Mouse (Mus musculus) T-cell, adult 2 months (primary cell): ENCODE data around the gene Pxmp4.
A peak's percentile ranks its signal among the peaks of the same experiment; 100 is the strongest.

Experiments
- DNase-seq: peaks from one replicate; pipeline ENCODE4 v3.0.0; 2022; ENCODE audit warnings: low spot score

Gene Pxmp4

GRCm38 (mm10) chr2:154613118-154614115 is 9.9 kb upstream of the Pxmp4 start, which contains the start of the genes Zfp341 and 4930519P11Rik:
Gene Zfp341 (plus strand): TSS chr2:154613297.
Gene 4930519P11Rik (minus strand): TSS chr2:154613437.
- peak; percentile 89 for DNase-seq

- no peak for DNase-seq
Measured at GRCm38 (mm10) chr2:154609050-154609767, 5.7 kb upstream of the Pxmp4 start.

- no peak for DNase-seq
Measured at GRCm38 (mm10) chr2:154606965-154607364, 3.5 kb upstream of the Pxmp4 start.

GRCm38 (mm10) chr2:154604156-154604555 is 648 bp upstream of the Pxmp4 start:
- DNase-seq, result peak; percentile 48

GRCm38 (mm10) chr2:154603007-154603637 is 386 bp downstream of the Pxmp4 start:
- no peak for DNase-seq

- no peak for DNase-seq
Measured at GRCm38 (mm10) chr2:154601324-154601723, 2.2 kb downstream of the Pxmp4 start.

GRCm38 (mm10) chr2:154600586-154600985 is 2.9 kb downstream of the Pxmp4 start:
- no peak for DNase-seq

- no peak for DNase-seq
Measured at GRCm38 (mm10) chr2:154597399-154597798, 6.1 kb downstream of the Pxmp4 start.

GRCm38 (mm10) chr2:154595775-154596174 is 7.7 kb downstream of the Pxmp4 start:
- DNase-seq, result no peak

- DNase-seq, result peak; percentile 47
Measured at GRCm38 (mm10) chr2:154593025-154593424, 10.5 kb downstream of the Pxmp4 start.

- no peak for DNase-seq
Measured at GRCm38 (mm10) chr2:154591239-154591638, 12.3 kb downstream of the Pxmp4 start.

- no peak for DNase-seq
Measured at GRCm38 (mm10) chr2:154589051-154589450, 14.5 kb downstream of the Pxmp4 start.

- DNase-seq, result peak; percentile 20
Measured at GRCm38 (mm10) chr2:154586405-154586804, 17.1 kb downstream of the Pxmp4 start.

GRCm38 (mm10) chr2:154584931-154585601 is 18.4 kb downstream of the Pxmp4 start:
- DNase-seq, result no peak

- no peak for DNase-seq
Measured at GRCm38 (mm10) chr2:154583906-154584872, 19.3 kb downstream of the Pxmp4 start.

- no peak for DNase-seq
Measured at GRCm38 (mm10) chr2:154581421-154581820, 22.1 kb downstream of the Pxmp4 start.

- DNase-seq, result no peak
Measured at GRCm38 (mm10) chr2:154580586-154580985, 22.9 kb downstream of the Pxmp4 start.

- no peak for DNase-seq
Measured at GRCm38 (mm10) chr2:154577744-154578067, 25.8 kb downstream of the Pxmp4 start.

GRCm38 (mm10) chr2:154576876-154577743 is 26.4 kb downstream of the Pxmp4 start:
- DNase-seq, result no peak

- DNase-seq, result no peak
Measured at GRCm38 (mm10) chr2:154574271-154574670, 29.2 kb downstream of the Pxmp4 start.
